ENCODE assay signal across 8 mouse cellular contexts in the genomic region with DNA sequence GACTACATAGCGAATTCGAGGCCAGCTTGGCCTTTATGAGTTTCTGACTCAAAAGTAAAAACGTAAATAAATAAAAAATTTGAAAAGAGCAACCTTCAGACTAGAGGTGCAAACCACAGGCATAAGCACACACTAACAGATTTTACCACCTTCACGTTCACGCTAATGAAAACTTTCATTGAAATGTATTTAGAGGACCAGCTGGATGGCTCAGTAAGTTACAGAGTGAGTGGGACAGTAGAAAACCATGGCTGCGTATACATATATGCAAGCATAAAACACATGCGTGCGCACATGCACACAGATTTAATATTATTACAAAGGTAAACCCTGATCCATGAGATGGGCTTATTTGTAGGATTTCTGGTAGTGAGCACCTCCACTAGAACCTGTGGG. TPM values are rescaled to one million over a fixed set of nuclear protein-coding genes. Genes with fewer than 3 reads are reported as not detected.
DNase-seq lines count a peak whose midpoint lies in the region; ATAC-seq lines count a peak whose summit lies in the region.

No protein-coding gene starts in this region.

- WGBS in liver, embryonic 11.5 days, result 45% methylated on average over 8 of the region's 8 CpGs
- 46% methylated on average over 8 of the region's 8 CpGs for WGBS in forebrain, embryonic 11.5 days
- WGBS in limb, embryonic 13.5 days, result 44% methylated on average over 8 of the region's 8 CpGs
- 44% methylated on average over 8 of the region's 8 CpGs for WGBS in neural tube, embryonic 14.5 days

- peak overlapping the region; percentile 61 for H3K4me2 ChIP-seq in liver, embryonic 11.5 days
- peak overlapping the region; percentile 42; the same call in 1 of the 2 replicates for H3K4me2 ChIP-seq in forebrain, embryonic 11.5 days (ENCODE audit: low read depth, low read length, severe bottlenecking)
- H3K4me2 ChIP-seq in limb, embryonic 13.5 days (replicated peaks), result peak overlapping the region; percentile 54
- peak overlapping the region; percentile 47 for H3K4me2 ChIP-seq in neural tube, embryonic 14.5 days (ENCODE audit: low read depth, low read length)

- H3K9me3 ChIP-seq in liver, embryonic 11.5 days (ENCODE audit: control insufficient read depth, low read length), result no peaks in the 10 kb centered on the region
- H3K9me3 ChIP-seq in forebrain, embryonic 11.5 days (ENCODE audit: control insufficient read depth, low read length), result no peaks in the 10 kb centered on the region
- no peaks in the 10 kb centered on the region for H3K9me3 ChIP-seq in limb, embryonic 13.5 days
- H3K9me3 ChIP-seq in neural tube, embryonic 14.5 days (ENCODE audit: control insufficient read depth, low read length), result no peaks in the 10 kb centered on the region

- 0 out of 2 replicates have a peak, but pooled peaks have one; percentile 1 for ATAC-seq in liver, embryonic 11.5 days (replicated peaks; ENCODE audit: low FRiP score)
- peak; percentile 45 for ATAC-seq in forebrain, embryonic 11.5 days (replicated peaks; ENCODE audit: low FRiP score)
- peak; percentile 30; the same call in 1 of the 2 replicates for ATAC-seq in limb, embryonic 13.5 days (ENCODE audit: low FRiP score, low read depth)
- peak; percentile 39; the same call in 1 of the 2 replicates for ATAC-seq in neural tube, embryonic 14.5 days (ENCODE audit: low read depth)

- H3K36me3 ChIP-seq in liver, embryonic 11.5 days (ENCODE audit: control insufficient read depth, insufficient read depth, low read length), result peaks cover 38% of the 10 kb centered on the region
- H3K36me3 ChIP-seq in forebrain, embryonic 11.5 days (ENCODE audit: control insufficient read depth, insufficient read depth, low read length), result peaks cover 30% of the 10 kb centered on the region
- peaks cover 35% of the 10 kb centered on the region for H3K36me3 ChIP-seq in limb, embryonic 13.5 days
- H3K36me3 ChIP-seq in neural tube, embryonic 14.5 days (ENCODE audit: control insufficient read depth, insufficient read depth, low read length), result peaks cover 32% of the 10 kb centered on the region

- H3K27me3 ChIP-seq in liver, embryonic 11.5 days (replicated peaks; ENCODE audit: control insufficient read depth, insufficient read depth, low read length), result no peaks in the 10 kb centered on the region
- no peaks in the 10 kb centered on the region for H3K27me3 ChIP-seq in forebrain, embryonic 11.5 days (ENCODE audit: control insufficient read depth, insufficient read depth, low read length)
- 0 out of 2 replicates have a peak, but pooled peaks cover 5% of the 10 kb centered on the region for H3K27me3 ChIP-seq in limb, embryonic 13.5 days
- no peaks in the 10 kb centered on the region for H3K27me3 ChIP-seq in neural tube, embryonic 14.5 days (ENCODE audit: control insufficient read depth, insufficient read depth, low read length)

- H3K4me1 ChIP-seq in liver, embryonic 11.5 days (replicated peaks; ENCODE audit: control insufficient read depth, insufficient read depth, low read length), result peaks cover 36% of the 10 kb centered on the region
- peaks cover 19% of the 10 kb centered on the region; the same call in 1 of the 2 replicates for H3K4me1 ChIP-seq in forebrain, embryonic 11.5 days (replicated peaks; ENCODE audit: control insufficient read depth, insufficient read depth, low read length)
- peaks cover 40% of the 10 kb centered on the region for H3K4me1 ChIP-seq in limb, embryonic 13.5 days
- H3K4me1 ChIP-seq in neural tube, embryonic 14.5 days (ENCODE audit: control insufficient read depth, insufficient read depth, low read length), result peaks cover 22% of the 10 kb centered on the region

- no peak for DNase-seq in liver, embryonic 11.5 days (ENCODE audit: low spot score)
- no peak for DNase-seq in liver
- DNase-seq in forebrain, embryonic 11.5 days (ENCODE audit: low spot score), result no peak
- DNase-seq in Muller cell, postnatal 12 days (ENCODE audit: inconsistent ontology term), result no peak
- DNase-seq in T-cell, adult 2 months (ENCODE audit: low spot score), result no peak
- DNase-seq in cerebellum, postnatal 10 days, result no peak

- no peak overlapping the region; the same call in 1 of the 2 replicates for H3K27ac ChIP-seq in liver, embryonic 11.5 days (ENCODE audit: low read depth, low read length)
- no peak overlapping the region for H3K27ac ChIP-seq in forebrain, embryonic 11.5 days (ENCODE audit: low read depth, low read length)
- H3K27ac ChIP-seq in limb, embryonic 13.5 days, result no peak overlapping the region
- H3K27ac ChIP-seq in neural tube, embryonic 14.5 days (ENCODE audit: low read depth, low read length), result no peak overlapping the region; the same call in 1 of the 2 replicates

- peak overlapping the region; percentile 86 for H3K4me3 ChIP-seq in liver, embryonic 11.5 days (ENCODE audit: low read depth, low read length)
- peak overlapping the region; percentile 77; the same call in 1 of the 2 replicates for H3K4me3 ChIP-seq in forebrain, embryonic 11.5 days (ENCODE audit: low read depth, low read length)
- peak overlapping the region; percentile 81 for H3K4me3 ChIP-seq in limb, embryonic 13.5 days
- peak overlapping the region; percentile 65 for H3K4me3 ChIP-seq in neural tube, embryonic 14.5 days (ENCODE audit: low read depth, low read length)

- no peak overlapping the region; the same call in 1 of the 2 replicates for H3K9ac ChIP-seq in liver, embryonic 11.5 days (ENCODE audit: low read depth, low read length)
- peak overlapping the region; percentile 1; the same call in 1 of the 2 replicates for H3K9ac ChIP-seq in forebrain, embryonic 11.5 days (ENCODE audit: low read length)
- H3K9ac ChIP-seq in limb, embryonic 13.5 days, result no peak overlapping the region
- H3K9ac ChIP-seq in neural tube, embryonic 14.5 days (replicated peaks; ENCODE audit: low read depth, low read length), result no peak overlapping the region

RNA-seq across cellular contexts. Expression of a gene that starts 0.4 kb away (rescaled TPM):
- 934 and 944 TPM in 2 replicates for polyA plus RNA-seq in liver, embryonic 11.5 days (2014; fragmentation: Nextera tagmentation; extraction: Ambion mirVana)
- 699 and 715 TPM in 2 replicates for polyA plus RNA-seq in forebrain, embryonic 11.5 days (2014; fragmentation: Nextera tagmentation; extraction: Ambion mirVana)
- polyA plus RNA-seq in limb, embryonic 13.5 days (2015; fragmentation: Nextera tagmentation; extraction: Ambion mirVana), result 767 and 820 TPM in 2 replicates
- polyA plus RNA-seq in neural tube, embryonic 14.5 days (2014; fragmentation: Nextera tagmentation; extraction: Ambion mirVana), result 408 and 464 TPM in 2 replicates

RNA-seq across cellular contexts. Expression of a gene that starts 18.1 kb away (rescaled TPM):
- 0.23 and 0.32 TPM in 2 replicates for polyA plus RNA-seq in liver, embryonic 11.5 days (2014; fragmentation: Nextera tagmentation; extraction: Ambion mirVana)
- polyA plus RNA-seq in forebrain, embryonic 11.5 days (2014; fragmentation: Nextera tagmentation; extraction: Ambion mirVana), result 4.7 and 5.5 TPM in 2 replicates
- polyA plus RNA-seq in limb, embryonic 13.5 days (2015; fragmentation: Nextera tagmentation; extraction: Ambion mirVana), result 0.84 and 0.87 TPM in 2 replicates
- polyA plus RNA-seq in neural tube, embryonic 14.5 days (2014; fragmentation: Nextera tagmentation; extraction: Ambion mirVana), result 2.4 and 4.8 TPM in 2 replicates

RNA-seq across cellular contexts. Expression of a gene that starts 51.3 kb away (rescaled TPM):
- 27.9 and 28.9 TPM in 2 replicates for polyA plus RNA-seq in liver, embryonic 11.5 days (2014; fragmentation: Nextera tagmentation; extraction: Ambion mirVana)
- 4.0 and 4.2 TPM in 2 replicates for polyA plus RNA-seq in forebrain, embryonic 11.5 days (2014; fragmentation: Nextera tagmentation; extraction: Ambion mirVana)
- 6.1 and 6.8 TPM in 2 replicates for polyA plus RNA-seq in limb, embryonic 13.5 days (2015; fragmentation: Nextera tagmentation; extraction: Ambion mirVana)
- 9.9 and 11.5 TPM in 2 replicates for polyA plus RNA-seq in neural tube, embryonic 14.5 days (2014; fragmentation: Nextera tagmentation; extraction: Ambion mirVana)
